Mouse (Mus musculus) megakaryocyte, embryonic 14.5 days (primary cell): ENCODE data around the gene Plcg1.

ENCODE experiments used
- FLI1 ChIP-seq: IDR thresholded peaks from 2 replicates; pipeline ENCODE4 v1.6.1; 2012; ENCODE audit warnings: low read length, inconsistent platforms, mixed read lengths
- GATA1 ChIP-seq: IDR thresholded peaks from 3 replicates; pipeline ENCODE4 v1.6.1; 2012; ENCODE audit warnings: mixed read lengths, low read length, inconsistent platforms, borderline replicate concordance

DNA sequence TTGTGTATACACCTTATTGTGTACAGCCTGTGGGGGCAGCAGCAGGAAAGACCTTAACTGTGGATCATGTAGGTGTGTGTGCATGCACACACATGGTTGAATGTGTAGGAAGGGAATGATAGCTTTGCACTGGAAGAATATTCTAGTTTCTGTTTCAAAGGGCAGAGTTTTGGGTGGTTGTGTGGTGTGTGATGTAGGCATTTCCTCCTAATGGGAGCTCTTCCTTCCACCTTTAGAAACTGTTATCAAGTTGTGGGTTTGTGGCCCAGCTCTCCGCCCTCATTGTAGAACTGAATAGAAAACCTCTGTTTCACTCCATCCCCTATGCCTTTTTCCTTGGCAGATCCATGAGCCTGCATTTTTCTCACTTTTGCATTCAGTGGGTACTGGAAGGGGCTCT, 14.4 kb downstream of the Plcg1 start:
- TF ChIP-seq GATA1 (no peak), FLI1 (no peak)
